Mouse (Mus musculus) limb, embryonic 15.5 days (tissue): ENCODE measurements at regions not wholly inside any gene's neighbourhood (a gene's known extent, or its start where the extent isn't known, plus 50 kb on each side); places are given as distances from the start of the nearest gene placed in this dataset.
A peak's percentile ranks its signal among the peaks of the same experiment; 100 is the strongest.
"Not testable (repeated sequence)": the region's sequence is repeated elsewhere in the genome, so short reads cannot be mapped to it uniquely, and the experiment has no call there.

ENCODE experiments used
- ATAC-seq: fragments of 200-750 bp; cut with Nextera tagmentation; 2 replicates; pipeline ENCODE4 v1.8.0; 2017; ENCODE audit warnings: low read depth, moderate TSS enrichment; ENCODE audit not compliant: insufficient number of reproducible peaks, low FRiP score, low TSS enrichment
- H3K27ac ChIP-seq: fragments of 300-500 bp; sonication (generic); 2 replicates; pipeline ENCODE4 v1.5.1; 2015; ENCODE audit warnings: moderate library complexity, mild to moderate bottlenecking, inconsistent platforms
- H3K27me3 ChIP-seq: fragments of 300-500 bp; sonication (generic); 2 replicates; pipeline ENCODE4 v1.6.1; 2015; ENCODE audit warnings: inconsistent platforms
- H3K36me3 ChIP-seq: fragments of 300-500 bp; sonication (generic); 2 replicates; pipeline ENCODE4 v1.6.1; 2015; ENCODE audit warnings: inconsistent platforms
- H3K4me1 ChIP-seq: fragments of 300-500 bp; sonication (generic); 2 replicates; pipeline ENCODE4 v1.6.1; 2015; ENCODE audit warnings: inconsistent platforms
- H3K4me2 ChIP-seq: fragments of 300-500 bp; sonication (generic); 2 replicates; pipeline ENCODE4 v1.6.1; 2015; ENCODE audit warnings: mild to moderate bottlenecking, inconsistent platforms
- H3K4me3 ChIP-seq: fragments of 300-500 bp; sonication (generic); 2 replicates; pipeline ENCODE4 v1.5.1; 2015; ENCODE audit warnings: mild to moderate bottlenecking, inconsistent platforms
- H3K9ac ChIP-seq: fragments of 300-500 bp; sonication (generic); 2 replicates; pipeline ENCODE4 v1.6.1; 2015; ENCODE audit warnings: inconsistent platforms
- H3K9me3 ChIP-seq: fragments of 300-500 bp; sonication (generic); 2 replicates; pipeline ENCODE4 v1.6.1; 2016; ENCODE audit warnings: inconsistent platforms
- WGBS: fragments of 180-500 bp; shearing (Covaris S2); methylation state at CpG from one replicate; pipeline ENCODE4 v1.1.7; 2015; 5-methylcytosine and 5-hydroxymethylcytosine counted together

- not testable (repeated sequence) for H3K4me1 ChIP-seq, H3K27me3 ChIP-seq, H3K9ac ChIP-seq, H3K4me2 ChIP-seq, H3K36me3 ChIP-seq, H3K27ac ChIP-seq, H3K4me3 ChIP-seq, H3K9me3 ChIP-seq
- 82% methylated on average over 4 of the region's 4 CpGs for WGBS
- ATAC-seq = peak; percentile 49; the same call in 1 of the 2 replicates
Observed at GRCm38 (mm10) chr1:42607466-42608043, 88.0 kb upstream of the Pou3f3 start.

- no peak overlapping the region for H3K4me2 ChIP-seq
- H3K27me3 ChIP-seq = no peaks in the 10 kb centered on the region
- H3K9ac ChIP-seq = no peak overlapping the region
- no peak for ATAC-seq
- H3K4me3 ChIP-seq = no peak overlapping the region
- 66% methylated on average over 6 of the region's 6 CpGs for WGBS
- peaks cover 3% of the 10 kb centered on the region; the same call in 1 of the 2 replicates for H3K4me1 ChIP-seq
- no peaks in the 10 kb centered on the region for H3K36me3 ChIP-seq
- no peaks in the 10 kb centered on the region for H3K9me3 ChIP-seq
- no peak overlapping the region for H3K27ac ChIP-seq
Observed at GRCm38 (mm10) chr1:42623766-42624165, 71.8 kb upstream of the Pou3f3 start.

- WGBS = 40% methylated on average over 12 of the region's 12 CpGs
- Histone ChIP-seq H3K27me3 (no peaks in the 10 kb centered on the region), H3K9me3 (no peaks in the 10 kb centered on the region), H3K36me3 (no peaks in the 10 kb centered on the region), H3K4me3 (no peak overlapping the region), H3K4me1 (peaks cover 9% of the 10 kb centered on the region), H3K27ac (no peak overlapping the region), H3K9ac (no peak overlapping the region), H3K4me2 (no peak overlapping the region)
- no peak for ATAC-seq
Observed at GRCm38 (mm10) chr1:42628800-42629199, 66.8 kb upstream of the Pou3f3 start.

- no peaks in the 10 kb centered on the region for H3K9me3 ChIP-seq
- no peaks in the 10 kb centered on the region for H3K27me3 ChIP-seq
- H3K27ac ChIP-seq = no peak overlapping the region
- peak overlapping the region; percentile 20; the same call in 1 of the 2 replicates for H3K4me2 ChIP-seq
- H3K9ac ChIP-seq = no peak overlapping the region
- H3K4me1 ChIP-seq = peaks cover 9% of the 10 kb centered on the region
- WGBS = 24% methylated on average over 14 of the region's 14 CpGs
- H3K36me3 ChIP-seq = no peaks in the 10 kb centered on the region
- no peak for ATAC-seq
- H3K4me3 ChIP-seq = no peak overlapping the region
Observed at GRCm38 (mm10) chr1:42629465-42630261, 65.9 kb upstream of the Pou3f3 start.

- peaks cover 9% of the 10 kb centered on the region for H3K4me1 ChIP-seq
- H3K4me2 ChIP-seq = no peak overlapping the region
- H3K27ac ChIP-seq = no peak overlapping the region
- no peak for ATAC-seq
- no peaks in the 10 kb centered on the region for H3K9me3 ChIP-seq
- H3K4me3 ChIP-seq = no peak overlapping the region
- H3K27me3 ChIP-seq = no peaks in the 10 kb centered on the region
- H3K36me3 ChIP-seq = no peaks in the 10 kb centered on the region
- no peak overlapping the region for H3K9ac ChIP-seq
Observed at GRCm38 (mm10) chr1:42632286-42632685, 63.3 kb upstream of the Pou3f3 start.

- H3K4me2 ChIP-seq = no peak overlapping the region
- no peaks in the 10 kb centered on the region for H3K9me3 ChIP-seq
- no peaks in the 10 kb centered on the region for H3K27me3 ChIP-seq
- no peak overlapping the region for H3K27ac ChIP-seq
- no peak for ATAC-seq
- no peaks in the 10 kb centered on the region; the same call in 1 of the 2 replicates for H3K4me1 ChIP-seq
- no peak overlapping the region for H3K4me3 ChIP-seq
- no peak overlapping the region for H3K9ac ChIP-seq
- 68% methylated on average over 5 of the region's 5 CpGs for WGBS
- no peaks in the 10 kb centered on the region for H3K36me3 ChIP-seq
Observed at GRCm38 (mm10) chr1:42636558-42636957, 59.0 kb upstream of the Pou3f3 start.
